Mouse (Mus musculus): ENCODE measurements around the gene Slc8b1.

DNA sequence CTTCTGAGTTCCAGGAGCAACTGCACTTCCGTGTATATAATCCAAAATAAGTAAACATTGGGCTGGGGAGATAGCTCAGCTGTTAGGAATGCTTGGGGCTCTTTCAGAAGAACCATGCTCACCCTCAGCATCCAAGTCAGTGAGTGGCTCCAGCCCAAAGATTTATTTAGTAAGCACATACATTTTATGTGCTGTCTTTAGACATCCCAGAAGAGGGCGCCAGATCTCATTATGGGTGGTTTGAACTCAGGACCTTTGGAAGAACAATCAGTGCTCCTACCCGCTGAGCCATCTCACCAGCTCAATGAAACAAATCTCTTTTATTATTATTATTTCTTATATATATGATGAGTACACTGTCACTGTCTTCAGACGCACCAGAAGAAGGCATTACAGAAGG, 31.4 kb upstream of the Slc8b1 start:
- TF ChIP-seq CTCF (IDR thresholded peaks at IDR 0.05; ENCODE audit: insufficient read depth, low read length) (no peak), POLR2A (IDR thresholded peaks at IDR 0.05; ENCODE audit: borderline replicate concordance, extremely low read depth, low read depth, low read length) (no peak)

Measured in lung, adult 2 months (tissue).